Mouse (Mus musculus) adrenal gland, postnatal 0 days (tissue): ENCODE measurements around the gene Mnd1. TPM values are rescaled to one million over a fixed set of nuclear protein-coding genes. Genes with fewer than 3 reads are reported as not detected.

Source experiments
- polyA plus RNA-seq: library from polyadenylated mRNA; unstranded; fragments of >200 nt; fragmentation: Nextera tagmentation; extraction: Ambion mirVana; gene quantifications from 2 replicates; pipeline ENCODE4 v1.2.1, GENCODE M21; 2015

Mnd1 gene
- polyA plus RNA-seq: 21.2 and 23.2 TPM in 2 replicates

GRCm38 (mm10) chr3:84155558-84156006 is at the start of gene Mnd1:
TSS of gene Mnd1 (minus strand) at chr3:84155786.

GRCm38 (mm10) chr3:84173581-84174154 is 18.1 kb upstream of the Mnd1 start, which contains the start of gene Gm6525:
TSS of gene Gm6525 (plus strand) at chr3:84174104.

GRCm38 (mm10) chr3:84039646-84040475 is 115.7 kb downstream of the Mnd1 start, which contains the start of gene Tmem131l:
TSS of gene Tmem131l (minus strand) at chr3:84040175.

Other genes starting within 250 kb of the Mnd1 start
- gene Tmem131l, start 115.6 kb downstream of the Mnd1 start, polyA plus RNA-seq: 24.5 and 32.9 TPM in 2 replicates
- gene Gm6525, start 18.3 kb upstream of the Mnd1 start, polyA plus RNA-seq: 0.85 and 0.99 TPM in 2 replicates
- gene Trim2, start 151.1 kb upstream of the Mnd1 start, polyA plus RNA-seq: 20.7 and 23.3 TPM in 2 replicates